Comparison of ENCODE assay signal across 22 mouse cellular contexts in the genomic region with DNA sequence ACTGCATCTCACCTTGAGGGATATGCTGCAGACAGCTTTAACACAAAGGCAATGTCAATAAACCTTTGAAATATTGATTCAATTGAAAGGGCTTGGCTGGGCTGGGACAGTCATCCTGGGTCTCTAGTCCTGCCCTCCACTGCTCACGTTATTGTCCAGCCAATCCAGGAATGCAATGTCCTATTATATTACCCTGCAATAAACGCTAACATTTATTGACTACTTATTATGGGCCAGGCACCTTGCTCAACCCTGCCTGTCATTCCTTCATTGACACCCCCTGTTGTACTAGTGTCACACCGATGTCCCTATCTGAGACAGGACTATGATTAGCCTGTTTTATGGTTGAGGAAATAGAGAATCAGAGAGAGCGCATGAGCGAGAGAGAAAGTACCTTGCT. TPM values are rescaled to one million over a fixed set of nuclear protein-coding genes. Genes with fewer than 3 reads are reported as not detected.
DNase-seq lines count a peak whose midpoint lies in the region; ATAC-seq and TF ChIP-seq lines count a peak whose summit lies in the region.
"Had no signal": no experiment of that assay in that cellular context is flagged by ENCODE, and none has a peak within 500 bp of the region (broad histone marks: within the 10 kb centered on the region; RNA-seq: fewer than 3 reads in every experiment).

No protein-coding gene starts in this region.

- peaks cover 26% of the 10 kb centered on the region for H3K36me3 ChIP-seq in forebrain, embryonic 10.5 days (replicated peaks)
- peaks cover 14% of the 10 kb centered on the region; the same call in 1 of the 2 replicates for H3K36me3 ChIP-seq in forebrain, embryonic 14.5 days (ENCODE audit: control insufficient read depth, insufficient read depth, low read length)
- no peaks in the 10 kb centered on the region for H3K36me3 ChIP-seq in liver, embryonic 13.5 days
- H3K36me3 ChIP-seq in liver, embryonic 12.5 days: no peaks in the 10 kb centered on the region
- H3K36me3 ChIP-seq in intestine, embryonic 16.5 days (ENCODE audit: control insufficient read depth, insufficient read depth, low read length): no peaks in the 10 kb centered on the region
- H3K36me3 ChIP-seq: hindbrain, embryonic 15.5 days had no signal

- H3K9ac ChIP-seq in forebrain, embryonic 14.5 days (ENCODE audit: low read length): no peak overlapping the region
- H3K9ac ChIP-seq in liver, embryonic 13.5 days: no peak overlapping the region
- H3K9ac ChIP-seq in liver, embryonic 12.5 days: no peak overlapping the region
- H3K9ac ChIP-seq in intestine, embryonic 16.5 days (ENCODE audit: low read depth, low read length): no peak overlapping the region
- H3K9ac ChIP-seq: forebrain, embryonic 15.5 days; heart, embryonic 13.5 days; hindbrain, embryonic 12.5 days; hindbrain, embryonic 15.5 days had no signal

- DNase-seq in forebrain, embryonic 10.5 days (ENCODE audit: extremely low spot score, low spot score): no peak
- DNase-seq in forebrain, embryonic 14.5 days (ENCODE audit: low spot score): no peak
- no peak for DNase-seq in liver, embryonic 13.5 days
- DNase-seq in heart, adult 18-20 months: no peak
- DNase-seq in lung, adult 2 months: no peak
- DNase-seq: adrenal gland, postnatal 10 days; adrenal gland, postnatal 36 days; cerebellum, adult 18-20 months; cerebellum, adult 9-10 months; cerebellum, postnatal 14 days; gastrocnemius, postnatal 25 days; heart, adult 2 months; heart, postnatal 14 days; heart, postnatal 4 days had no signal

- H3K27me3 ChIP-seq in forebrain, embryonic 10.5 days (ENCODE audit: poor library complexity, severe bottlenecking): peaks cover 100% of the 10 kb centered on the region
- H3K27me3 ChIP-seq in forebrain, embryonic 14.5 days (replicated peaks; ENCODE audit: control insufficient read depth, insufficient read depth, low read length): no peaks in the 10 kb centered on the region
- peaks cover 5% of the 10 kb centered on the region; the same call in 1 of the 2 replicates for H3K27me3 ChIP-seq in liver, embryonic 13.5 days
- peaks cover 40% of the 10 kb centered on the region for H3K27me3 ChIP-seq in liver, embryonic 12.5 days (replicated peaks)
- H3K27me3 ChIP-seq in intestine, embryonic 16.5 days (replicated peaks; ENCODE audit: control insufficient read depth, insufficient read depth, low read length): peaks cover 9% of the 10 kb centered on the region; the same call in 1 of the 2 replicates
- H3K27me3 ChIP-seq: forebrain, embryonic 15.5 days had no signal

- 91% methylated on average over 5 of the region's 5 CpGs for WGBS in forebrain, embryonic 10.5 days
- WGBS in forebrain, embryonic 14.5 days: 79% methylated on average over 5 of the region's 5 CpGs
- 69% methylated on average over 5 of the region's 5 CpGs for WGBS in liver, embryonic 13.5 days (ENCODE audit: insufficient replicate concordance)
- WGBS in liver, embryonic 12.5 days (ENCODE audit: insufficient replicate concordance): 84% methylated on average over 5 of the region's 5 CpGs
- WGBS in intestine, embryonic 16.5 days: 66% methylated on average over 5 of the region's 5 CpGs
- WGBS in lung, adult 2 months: 84% methylated on average over 5 of the region's 5 CpGs

- no peak for ATAC-seq in forebrain, embryonic 14.5 days
- ATAC-seq in liver, embryonic 13.5 days (ENCODE audit: low read depth): peak; percentile 35; the same call in 1 of the 2 replicates
- no peak for ATAC-seq in liver, embryonic 12.5 days
- peak; percentile 86 for ATAC-seq in intestine, embryonic 16.5 days
- ATAC-seq: activated CD4-positive, CD25-positive, alpha-beta regulatory T cell, adult 4 months; forebrain, embryonic 15.5 days had no signal

- no peak overlapping the region for H3K4me3 ChIP-seq in forebrain, embryonic 10.5 days
- no peak overlapping the region for H3K4me3 ChIP-seq in forebrain, embryonic 14.5 days (ENCODE audit: low read depth, low read length)
- H3K4me3 ChIP-seq in liver, embryonic 13.5 days (replicated peaks): no peak overlapping the region
- H3K4me3 ChIP-seq in liver, embryonic 12.5 days: no peak overlapping the region
- no peak overlapping the region for H3K4me3 ChIP-seq in intestine, embryonic 16.5 days (ENCODE audit: low read length)
- no peak overlapping the region for H3K4me3 ChIP-seq in lung, adult 2 months (replicated peaks; ENCODE audit: extremely low read depth, low read depth, low read length)
- H3K4me3 ChIP-seq: forebrain, embryonic 15.5 days; heart, adult 2 months; heart, embryonic 10.5 days; heart, embryonic 13.5 days; hindbrain, embryonic 12.5 days; hindbrain, embryonic 15.5 days had no signal

- TF ChIP-seq POLR2A in lung, adult 2 months (IDR thresholded peaks at IDR 0.05; ENCODE audit: borderline replicate concordance, extremely low read depth, low read depth, low read length): no peak

- H3K4me2 ChIP-seq in forebrain, embryonic 14.5 days (ENCODE audit: low read length): no peak overlapping the region
- H3K4me2 ChIP-seq in liver, embryonic 13.5 days: no peak overlapping the region
- H3K4me2 ChIP-seq in liver, embryonic 12.5 days: no peak overlapping the region
- no peak overlapping the region for H3K4me2 ChIP-seq in intestine, embryonic 16.5 days (ENCODE audit: low read depth, low read length)
- H3K4me2 ChIP-seq: forebrain, embryonic 15.5 days; heart, embryonic 13.5 days; hindbrain, embryonic 12.5 days; hindbrain, embryonic 15.5 days had no signal

- H3K9me3 ChIP-seq in forebrain, embryonic 10.5 days: no peaks in the 10 kb centered on the region
- no peaks in the 10 kb centered on the region for H3K9me3 ChIP-seq in forebrain, embryonic 14.5 days (replicated peaks; ENCODE audit: control insufficient read depth, low read length)
- H3K9me3 ChIP-seq in liver, embryonic 13.5 days (replicated peaks): no peaks in the 10 kb centered on the region
- H3K9me3 ChIP-seq in liver, embryonic 12.5 days (replicated peaks): no peaks in the 10 kb centered on the region
- no peaks in the 10 kb centered on the region for H3K9me3 ChIP-seq in intestine, embryonic 16.5 days (ENCODE audit: control insufficient read depth, low read length)
- H3K9me3 ChIP-seq: forebrain, embryonic 15.5 days; heart, embryonic 10.5 days; heart, embryonic 13.5 days; hindbrain, embryonic 12.5 days; hindbrain, embryonic 15.5 days had no signal

- peaks cover 55% of the 10 kb centered on the region for H3K4me1 ChIP-seq in forebrain, embryonic 10.5 days
- peaks cover 11% of the 10 kb centered on the region; the same call in 1 of the 2 replicates for H3K4me1 ChIP-seq in forebrain, embryonic 14.5 days (ENCODE audit: control insufficient read depth, insufficient read depth, low read length)
- peaks cover 3% of the 10 kb centered on the region; the same call in 1 of the 2 replicates for H3K4me1 ChIP-seq in liver, embryonic 13.5 days (replicated peaks)
- 0 out of 2 replicates have a peak, but pooled peaks cover 6% of the 10 kb centered on the region for H3K4me1 ChIP-seq in liver, embryonic 12.5 days
- peaks cover 9% of the 10 kb centered on the region for H3K4me1 ChIP-seq in intestine, embryonic 16.5 days (ENCODE audit: control insufficient read depth, insufficient read depth, low read length)
- peaks cover 9% of the 10 kb centered on the region for H3K4me1 ChIP-seq in lung, adult 2 months (ENCODE audit: control insufficient read depth, insufficient read depth, low read length)
- H3K4me1 ChIP-seq: hindbrain, embryonic 15.5 days had no signal

- H3K27ac ChIP-seq in forebrain, embryonic 10.5 days: peak overlapping the region; percentile 81; the same call in 1 of the 2 replicates
- no peak overlapping the region for H3K27ac ChIP-seq in forebrain, embryonic 14.5 days (ENCODE audit: low read depth, low read length)
- no peak overlapping the region for H3K27ac ChIP-seq in liver, embryonic 13.5 days
- no peak overlapping the region for H3K27ac ChIP-seq in liver, embryonic 12.5 days
- peak overlapping the region; percentile 29; the same call in 1 of the 2 replicates for H3K27ac ChIP-seq in intestine, embryonic 16.5 days (ENCODE audit: low read length)
- H3K27ac ChIP-seq: heart, adult 2 months; heart, embryonic 10.5 days; heart, embryonic 13.5 days; hindbrain, embryonic 15.5 days had no signal

- TF ChIP-seq CTCF in lung, adult 2 months (IDR thresholded peaks at IDR 0.05; ENCODE audit: insufficient read depth, low read length): no peak

RNA-seq across cellular contexts. Expression of gene Efnb1, which starts 18.4 kb away (rescaled TPM):
- 71.3 and 72.2 TPM in 2 replicates for polyA plus RNA-seq in forebrain, embryonic 10.5 days (2016; fragmentation: Nextera tagmentation; extraction: Ambion mirVana)
- 44.4 and 46.5 TPM in 2 replicates for polyA plus RNA-seq in forebrain, embryonic 14.5 days (2014; fragmentation: Nextera tagmentation; extraction: Ambion mirVana)
- 4.9 and 5.5 TPM in 2 replicates for polyA plus RNA-seq in liver, embryonic 13.5 days (2015; fragmentation: Nextera tagmentation; extraction: Ambion mirVana)
- 9.7 and 10.4 TPM in 2 replicates for polyA plus RNA-seq in liver, embryonic 12.5 days (2016; fragmentation: Nextera tagmentation; extraction: Ambion mirVana)
- polyA plus RNA-seq in intestine, embryonic 16.5 days (2015; fragmentation: Nextera tagmentation; extraction: Ambion mirVana): 18.3 and 19.4 TPM in 2 replicates
- 10 to 100 TPM; 16.3 to 16.4 TPM for total RNA-seq in heart, adult 18-20 months (2021)
- polyA plus RNA-seq in lung, adult 2 months (2012; rRNA removed): 81.4 and 132 TPM in 2 replicates

Comparison
In these comparisons a context has a peak if more than half of its experiments do, and no peak if none do; other contexts are left out.
1. H3K27ac ChIP-seq: peak in forebrain, embryonic 10.5 days (single experiment) and intestine, embryonic 16.5 days (single experiment); none in forebrain, embryonic 14.5 days (single experiment), liver, embryonic 13.5 days (single experiment) and liver, embryonic 12.5 days (single experiment).
2. ATAC-seq: peak in liver, embryonic 13.5 days (single experiment) and intestine, embryonic 16.5 days (single experiment); none in forebrain, embryonic 14.5 days (single experiment) and liver, embryonic 12.5 days (single experiment).